Mouse (Mus musculus) retina, embryonic 14.5 days (tissue): ENCODE measurements around the gene Aatf.

Experiments used
- DNase-seq: peaks from one replicate; pipeline ENCODE4 v3.0.0-alpha.2; 2015; ENCODE audit warnings: low spot score

The Aatf gene

GRCm38 (mm10) chr11:84373122-84373521 is 140.2 kb downstream of the Aatf start:
- DNase-seq = no peak
